Mouse (Mus musculus) heart, embryonic 16.5 days (tissue): ENCODE results near the gene Fgd5. TPM values are rescaled to one million over a fixed set of nuclear protein-coding genes. Genes with fewer than 3 reads are reported as not detected.

Experiments used
- ATAC-seq: fragments of 200-750 bp; cut with Nextera tagmentation; replicated peaks from 2 replicates; pipeline ENCODE4 v1.8.0; 2017; ENCODE audit warnings: moderate number of reproducible peaks; ENCODE audit not compliant: insufficient read depth, low FRiP score; ENCODE audit errors: extremely low read depth
- H3K27ac ChIP-seq: fragments of 300-500 bp; sonication (generic); 2 replicates; pipeline ENCODE4 v1.5.1; 2014; ENCODE audit warnings: mild to moderate bottlenecking, low read length, control low read depth, moderate library complexity
- H3K27me3 ChIP-seq: fragments of 300-500 bp; sonication (generic); 2 replicates; pipeline ENCODE4 v1.6.1; 2014; ENCODE audit warnings: low read length, mixed read lengths; ENCODE audit not compliant: control insufficient read depth, insufficient read depth
- H3K36me3 ChIP-seq: fragments of 300-500 bp; sonication (generic); 2 replicates; pipeline ENCODE4 v1.6.1; 2014; ENCODE audit not compliant: control insufficient read depth, insufficient read depth
- H3K4me1 ChIP-seq: fragments of 300-500 bp; sonication (generic); 2 replicates; pipeline ENCODE4 v1.6.1; 2014; ENCODE audit warnings: low read length, mixed read lengths; ENCODE audit not compliant: control insufficient read depth, insufficient read depth
- H3K4me2 ChIP-seq: fragments of 300-500 bp; sonication (generic); 2 replicates; pipeline ENCODE4 v1.6.1; 2014; ENCODE audit warnings: low read depth, mild to moderate bottlenecking, control low read depth, low read length
- H3K4me3 ChIP-seq: fragments of 300-500 bp; sonication (generic); 2 replicates; pipeline ENCODE4 v1.5.1; 2014; ENCODE audit warnings: mild to moderate bottlenecking, control low read depth, low read length
- H3K9ac ChIP-seq: fragments of 300-500 bp; sonication (generic); 2 replicates; pipeline ENCODE4 v1.6.1; 2014; ENCODE audit warnings: low read length, control low read depth
- H3K9me3 ChIP-seq: fragments of 300-500 bp; sonication (generic); replicated peaks from 2 replicates; pipeline ENCODE4 v1.6.1; 2016; ENCODE audit warnings: low read length; ENCODE audit not compliant: control insufficient read depth
- WGBS: fragments of 180-500 bp; shearing (Covaris S2); extraction: QIAGEN DNeasy Blood & Tissue Kit; methylation state at CpG from one replicate; pipeline ENCODE4 v1.1.7; 2014; 5-methylcytosine and 5-hydroxymethylcytosine counted together
- polyA plus RNA-seq: library from polyadenylated mRNA; unstranded; fragments of >200 nt; fragmentation: Nextera tagmentation; extraction: Ambion mirVana; gene quantifications from 2 replicates; pipeline ENCODE4 v1.2.1, GENCODE M21; 2015

Fgd5 gene
- polyA plus RNA-seq, 1 experiment from 2014 or later: 13.0 TPM

GRCm38 (mm10) chr6:91966006-91966405, 12.7 kb upstream of the Fgd5 start:
- H3K4me2 ChIP-seq: no peak overlapping the region
- H3K9me3 ChIP-seq: no peaks in the 10 kb centered on the region
- H3K9ac ChIP-seq: no peak overlapping the region
- H3K4me1 ChIP-seq: no peaks in the 10 kb centered on the region; the same call in 1 of the 2 replicates
- no peaks in the 10 kb centered on the region for H3K36me3 ChIP-seq
- no peak for ATAC-seq
- WGBS: 34% methylated on average over 6 of the region's 6 CpGs
- no peaks in the 10 kb centered on the region for H3K27me3 ChIP-seq
- no peak overlapping the region for H3K4me3 ChIP-seq
- H3K27ac ChIP-seq: no peak overlapping the region

DNA sequence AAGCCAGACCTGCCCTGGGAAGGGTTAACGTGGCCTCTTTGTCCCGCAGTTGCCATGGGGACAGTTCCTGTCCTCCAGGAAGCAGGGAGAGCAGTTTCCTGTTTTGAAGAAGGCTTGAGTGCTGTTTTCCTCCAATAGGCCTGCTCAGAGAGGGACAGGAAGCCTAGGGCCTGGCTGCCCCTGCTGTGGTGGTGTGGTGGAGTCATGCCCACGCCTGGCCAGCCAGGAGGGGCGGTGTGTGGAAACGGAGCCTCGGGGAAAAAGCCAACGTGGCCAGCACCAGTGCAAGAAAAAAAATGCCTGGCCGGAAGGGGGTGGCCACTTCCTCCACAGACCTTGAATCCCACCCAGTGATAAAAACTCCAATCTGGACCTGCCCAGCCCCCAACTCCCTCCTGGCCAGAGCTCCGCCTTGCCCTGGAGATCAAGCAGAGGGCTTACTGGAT, 6.5 kb upstream of the Fgd5 start:
- Histone ChIP-seq H3K36me3 (no peaks in the 10 kb centered on the region), H3K4me3 (no peak overlapping the region), H3K27ac (peak overlapping the region; percentile 84), H3K4me2 (no peak overlapping the region), H3K4me1 (peaks cover 4% of the 10 kb centered on the region; the same call in 1 of the 2 replicates), H3K9ac (no peak overlapping the region), H3K9me3 (no peaks in the 10 kb centered on the region), H3K27me3 (peaks cover 10% of the 10 kb centered on the region)
- 37% methylated on average over 9 of the region's 9 CpGs for WGBS
- peak; percentile 89 for ATAC-seq

- H3K27me3 ChIP-seq: peaks cover 20% of the 10 kb centered on the region
- H3K9me3 ChIP-seq: no peaks in the 10 kb centered on the region
- no peak for ATAC-seq
- no peaks in the 10 kb centered on the region for H3K36me3 ChIP-seq
- H3K4me1 ChIP-seq: peaks cover 6% of the 10 kb centered on the region
- no peak overlapping the region for H3K9ac ChIP-seq
- H3K4me2 ChIP-seq: no peak overlapping the region
- peak overlapping the region; percentile 24 for H3K27ac ChIP-seq
- H3K4me3 ChIP-seq: no peak overlapping the region
- 56% methylated on average over 6 of the region's 6 CpGs for WGBS
Observed at GRCm38 (mm10) chr6:91973972-91974371, 4.7 kb upstream of the Fgd5 start.

GRCm38 (mm10) chr6:91979301-91979996, 771 bp downstream of the Fgd5 start:
- Histone ChIP-seq H3K36me3 (no peaks in the 10 kb centered on the region), H3K27ac (peak overlapping the region; percentile 71), H3K27me3 (peaks cover 27% of the 10 kb centered on the region), H3K4me1 (peaks cover 5% of the 10 kb centered on the region), H3K4me2 (peak overlapping the region; percentile 83), H3K9ac (peak overlapping the region; percentile 78), H3K9me3 (no peaks in the 10 kb centered on the region), H3K4me3 (peak overlapping the region; percentile 68)
- no peak for ATAC-seq
- 8% methylated on average over 23 of the region's 23 CpGs for WGBS

- H3K9me3 ChIP-seq: no peaks in the 10 kb centered on the region
- peak overlapping the region; percentile 71 for H3K27ac ChIP-seq
- WGBS: 45% methylated on average over 3 of the region's 3 CpGs
- H3K27me3 ChIP-seq: peaks cover 27% of the 10 kb centered on the region
- no peaks in the 10 kb centered on the region for H3K36me3 ChIP-seq
- H3K9ac ChIP-seq: peak overlapping the region; percentile 78; the same call in 1 of the 2 replicates
- peaks cover 5% of the 10 kb centered on the region for H3K4me1 ChIP-seq
- peak overlapping the region; percentile 68 for H3K4me3 ChIP-seq
- no peak for ATAC-seq
- H3K4me2 ChIP-seq: peak overlapping the region; percentile 83
Observed at GRCm38 (mm10) chr6:91980011-91980410, 1.3 kb downstream of the Fgd5 start.

- H3K27me3 ChIP-seq: no peaks in the 10 kb centered on the region
- WGBS: 86% methylated on average over 8 of the region's 8 CpGs
- no peaks in the 10 kb centered on the region for H3K9me3 ChIP-seq
- H3K4me1 ChIP-seq: 0 out of 2 replicates have a peak, but pooled peaks cover 2% of the 10 kb centered on the region
- ATAC-seq: no peak
- H3K27ac ChIP-seq: no peak overlapping the region
- H3K4me2 ChIP-seq: no peak overlapping the region
- H3K4me3 ChIP-seq: no peak overlapping the region
- H3K9ac ChIP-seq: no peak overlapping the region
- no peaks in the 10 kb centered on the region for H3K36me3 ChIP-seq
Observed at GRCm38 (mm10) chr6:91990101-91990500, 11.4 kb downstream of the Fgd5 start.

- no peak overlapping the region for H3K27ac ChIP-seq
- no peak overlapping the region for H3K4me2 ChIP-seq
- no peaks in the 10 kb centered on the region for H3K36me3 ChIP-seq
- no peak overlapping the region for H3K4me3 ChIP-seq
- 0 out of 2 replicates have a peak, but pooled peaks cover 2% of the 10 kb centered on the region for H3K4me1 ChIP-seq
- 44% methylated on average over 2 of the region's 2 CpGs for WGBS
- H3K27me3 ChIP-seq: no peaks in the 10 kb centered on the region
- H3K9ac ChIP-seq: no peak overlapping the region
- H3K9me3 ChIP-seq: no peaks in the 10 kb centered on the region
- no peak for ATAC-seq
Observed at GRCm38 (mm10) chr6:91992823-91993222, 14.1 kb downstream of the Fgd5 start.

GRCm38 (mm10) chr6:91993795-91994505, 15.3 kb downstream of the Fgd5 start:
- H3K9me3 ChIP-seq: no peaks in the 10 kb centered on the region
- H3K36me3 ChIP-seq: no peaks in the 10 kb centered on the region
- no peak overlapping the region for H3K9ac ChIP-seq
- H3K27ac ChIP-seq: no peak overlapping the region
- H3K4me3 ChIP-seq: no peak overlapping the region
- 63% methylated on average over 8 of the region's 8 CpGs for WGBS
- no peaks in the 10 kb centered on the region for H3K27me3 ChIP-seq
- H3K4me2 ChIP-seq: no peak overlapping the region
- 0 out of 2 replicates have a peak, but pooled peaks cover 2% of the 10 kb centered on the region for H3K4me1 ChIP-seq
- ATAC-seq: no peak

DNA sequence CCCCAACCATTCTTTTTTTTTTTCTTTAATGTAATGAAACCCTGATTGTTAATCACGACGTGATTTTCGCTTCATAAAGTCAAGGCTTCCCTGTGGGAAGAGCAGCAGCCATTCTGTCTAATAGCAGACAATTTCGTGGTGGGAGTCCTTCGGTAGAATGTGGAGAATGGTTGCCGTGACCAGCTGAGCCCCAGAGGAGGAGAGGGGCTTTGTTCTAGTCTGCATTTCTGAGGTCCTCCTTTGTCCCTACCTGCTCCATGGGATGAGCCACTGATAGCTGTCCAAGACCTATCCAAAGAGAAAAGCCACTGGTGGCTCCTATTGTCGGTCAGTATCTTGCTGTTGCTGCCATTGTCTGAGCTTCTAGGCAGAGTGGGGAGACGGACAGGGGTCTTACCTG, 17.4 kb downstream of the Fgd5 start:
- WGBS: 79% methylated on average over 8 of the region's 8 CpGs
- ATAC-seq: no peak

More for the DNA sequence above, 17.4 kb downstream of the Fgd5 start:
- no peak overlapping the region for H3K27ac ChIP-seq
- no peak overlapping the region for H3K9ac ChIP-seq
- H3K27me3 ChIP-seq: no peaks in the 10 kb centered on the region
- H3K36me3 ChIP-seq: no peaks in the 10 kb centered on the region
- no peak overlapping the region for H3K4me2 ChIP-seq
- H3K4me1 ChIP-seq: no peaks in the 10 kb centered on the region
- no peaks in the 10 kb centered on the region for H3K9me3 ChIP-seq
- H3K4me3 ChIP-seq: no peak overlapping the region
